Comparison of ENCODE assay signal across 9 mouse cellular contexts in the genomic region with DNA sequence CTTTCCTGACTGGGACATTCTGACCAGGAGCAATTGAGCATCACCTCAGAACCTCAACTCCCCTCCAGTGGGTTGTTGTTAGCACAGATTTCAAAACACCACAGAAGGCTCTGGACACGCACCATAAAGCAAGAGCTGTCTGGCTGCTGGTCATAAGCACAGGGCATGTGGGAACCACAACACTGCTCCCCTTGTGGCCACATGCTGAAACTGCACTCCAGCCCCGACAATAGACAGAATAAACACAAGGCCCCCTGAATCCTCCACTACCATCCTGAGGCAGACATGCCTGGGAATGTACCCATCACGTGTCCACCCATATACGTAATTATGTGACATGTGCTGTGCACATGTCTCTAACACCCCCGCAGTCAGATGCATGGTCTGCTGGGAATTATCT. TPM values are rescaled to one million over a fixed set of nuclear protein-coding genes. Genes with fewer than 3 reads are reported as not detected.
DNase-seq lines count a peak whose midpoint lies in the region; ATAC-seq and TF ChIP-seq lines count a peak whose summit lies in the region.
"Had no signal": no experiment of that assay in that cellular context is flagged by ENCODE, and none has a peak within 500 bp of the region (broad histone marks: within the 10 kb centered on the region; RNA-seq: fewer than 3 reads in every experiment).

No protein-coding gene starts in this region.

- WGBS in hindbrain, postnatal 0 days: 52% methylated on average over 5 of the region's 5 CpGs

- no peak for TF ChIP-seq POLR2A in cortical plate, adult 2 months (IDR thresholded peaks at IDR 0.05; ENCODE audit: extremely low read depth, insufficient read depth, low read length)

- peak; percentile 83 for TF ChIP-seq CTCF in cortical plate, adult 2 months (IDR thresholded peaks at IDR 0.05; ENCODE audit: extremely low read depth, insufficient read depth, low read length)
- TF ChIP-seq CTCF in hindbrain, postnatal 0 days (IDR thresholded peaks at IDR 0.05; ENCODE audit: low read depth): peak; percentile 94

- no peak overlapping the region for H3K27ac ChIP-seq in cortical plate, adult 2 months (ENCODE audit: insufficient read depth, low read length)
- no peak overlapping the region for H3K27ac ChIP-seq in hindbrain, postnatal 0 days
- H3K27ac ChIP-seq: limb, embryonic 15.5 days had no signal

- no peaks in the 10 kb centered on the region for H3K27me3 ChIP-seq in hindbrain, postnatal 0 days (ENCODE audit: insufficient read depth, low read length)
- H3K27me3 ChIP-seq: limb, embryonic 15.5 days had no signal

- H3K9ac ChIP-seq in hindbrain, postnatal 0 days (replicated peaks; ENCODE audit: low read length): no peak overlapping the region
- H3K9ac ChIP-seq: limb, embryonic 15.5 days had no signal

- DNase-seq in layer of hippocampus, postnatal 10 days (ENCODE audit: low spot score in 2 of 2): peak; percentile 74
- no peak for DNase-seq in layer of hippocampus, postnatal 36 days
- DNase-seq in NIH3T3 (ENCODE audit: low read depth): peak; percentile 9
- DNase-seq in hindbrain, postnatal 0 days (ENCODE audit: low spot score): peak; percentile 83
- peak; percentile 42 for DNase-seq in thymus, postnatal 0 days (ENCODE audit: low spot score)
- DNase-seq in gastrocnemius, postnatal 25 days: no peak

- no peak overlapping the region for H3K4me2 ChIP-seq in hindbrain, postnatal 0 days (ENCODE audit: low read depth, low read length)
- H3K4me2 ChIP-seq: limb, embryonic 15.5 days had no signal

- H3K36me3 ChIP-seq in hindbrain, postnatal 0 days (ENCODE audit: insufficient read depth, low read length): peaks cover 7% of the 10 kb centered on the region; the same call in 1 of the 2 replicates

- no peak overlapping the region for H3K4me3 ChIP-seq in cortical plate, adult 2 months (ENCODE audit: insufficient read depth, low read length)
- no peak overlapping the region for H3K4me3 ChIP-seq in hindbrain, postnatal 0 days (ENCODE audit: low read length)
- H3K4me3 ChIP-seq: limb, embryonic 15.5 days had no signal

- H3K9me3 ChIP-seq in hindbrain, postnatal 0 days (ENCODE audit: low read length): no peaks in the 10 kb centered on the region
- H3K9me3 ChIP-seq: limb, embryonic 15.5 days had no signal

- peaks cover 1% of the 10 kb centered on the region; the same call in 1 of the 2 replicates for H3K4me1 ChIP-seq in cortical plate, adult 2 months (ENCODE audit: control insufficient read depth, insufficient read depth, low read length)
- 0 out of 2 replicates have a peak, but pooled peaks cover under 1% of the 10 kb centered on the region for H3K4me1 ChIP-seq in hindbrain, postnatal 0 days (ENCODE audit: insufficient read depth, low read length)

- ATAC-seq in hindbrain, postnatal 0 days: peak; percentile 67
- peak; percentile 63 for ATAC-seq in megakaryocyte, adult 5-6 weeks (ENCODE audit: poor library complexity, severe bottlenecking)

RNA-seq across cellular contexts. Expression of a gene that starts 9.8 kb away (rescaled TPM):
- total RNA-seq in layer of hippocampus, postnatal 10 days (2021): 1 to 10 TPM; 2.2 to 2.9 TPM
- 1 to 10 TPM; 1.6 to 3.3 TPM for total RNA-seq in layer of hippocampus, postnatal 36 days (2021)
- polyA plus RNA-seq in cortical plate, adult 2 months (2012; rRNA removed): 4.6 and 5.7 TPM in 2 replicates
- 1.6 and 5.3 TPM in 2 replicates for total RNA-seq in hindbrain, postnatal 0 days (2014; rRNA removed)
- 2.3 and 2.6 TPM in 2 replicates for polyA plus RNA-seq in hindbrain, postnatal 0 days (2015; fragmentation: Nextera tagmentation; extraction: Ambion mirVana)
- not detected in 2 replicates for total RNA-seq in megakaryocyte, adult 5-6 weeks (2015)
- total RNA-seq in megakaryocyte, adult 5-6 weeks (2017): not detected in 2 replicates
- 1.0 and 1.2 TPM in 2 replicates for polyA plus RNA-seq in thymus, postnatal 0 days (2015; fragmentation: Nextera tagmentation; extraction: Ambion mirVana)
- 1 to 10 TPM in 1 of 2 experiments, under 1 TPM in 1; 0.62 to 1.5 TPM for total RNA-seq in gastrocnemius, postnatal 25 days (2021)

RNA-seq across cellular contexts. Expression of a gene that starts 21.2 kb away (rescaled TPM):
- total RNA-seq in layer of hippocampus, postnatal 10 days (2021): not detected
- total RNA-seq in layer of hippocampus, postnatal 36 days (2021): not detected
- not detected in 2 replicates for polyA plus RNA-seq in cortical plate, adult 2 months (2012; rRNA removed)
- not detected in 2 replicates for total RNA-seq in hindbrain, postnatal 0 days (2014; rRNA removed)
- polyA plus RNA-seq in hindbrain, postnatal 0 days (2015; fragmentation: Nextera tagmentation; extraction: Ambion mirVana): not detected in 2 replicates
- total RNA-seq in megakaryocyte, adult 5-6 weeks (2015): not detected in 2 replicates
- not detected in 2 replicates for total RNA-seq in megakaryocyte, adult 5-6 weeks (2017)
- polyA plus RNA-seq in thymus, postnatal 0 days (2015; fragmentation: Nextera tagmentation; extraction: Ambion mirVana): 0.26 and 0.80 TPM in 2 replicates
- total RNA-seq in gastrocnemius, postnatal 25 days (2021): not detected
- polyA plus RNA-seq: limb, embryonic 15.5 days had no signal

Comparison
In these comparisons a context has a peak if more than half of its experiments do, and no peak if none do; other contexts are left out.
1. DNase-seq: peak in layer of hippocampus, postnatal 10 days (2 of 2), NIH3T3 (single experiment), hindbrain, postnatal 0 days (single experiment) and thymus, postnatal 0 days (single experiment); none in layer of hippocampus, postnatal 36 days (0 of 2) and gastrocnemius, postnatal 25 days (single experiment).